ENCODE assay signal across 8 mouse cellular contexts in genomic region chr13:78196236-78196796, GRCm38 (mm10). TPM values are rescaled to one million over a fixed set of nuclear protein-coding genes. Genes with fewer than 3 reads are reported as not detected.
DNase-seq lines count a peak whose midpoint lies in the region; ATAC-seq lines count a peak whose summit lies in the region.

No protein-coding gene starts in this region.

- WGBS in hindbrain, embryonic 12.5 days = 5% methylated on average over 7 of the region's 7 CpGs
- 17% methylated on average over 7 of the region's 7 CpGs for WGBS in neural tube, embryonic 15.5 days

- peaks cover 16% of the 10 kb centered on the region for H3K4me1 ChIP-seq in hindbrain, embryonic 12.5 days
- peaks cover 30% of the 10 kb centered on the region for H3K4me1 ChIP-seq in neural tube, embryonic 15.5 days

- peak overlapping the region; percentile 69 for H3K4me3 ChIP-seq in hindbrain, embryonic 12.5 days
- H3K4me3 ChIP-seq in neural tube, embryonic 15.5 days (replicated peaks) = peak overlapping the region; percentile 51

- H3K27me3 ChIP-seq in hindbrain, embryonic 12.5 days = no peaks in the 10 kb centered on the region
- no peaks in the 10 kb centered on the region for H3K27me3 ChIP-seq in neural tube, embryonic 15.5 days (replicated peaks)

- ATAC-seq in hindbrain, embryonic 12.5 days (ENCODE audit: low FRiP score) = no peak
- no peak for ATAC-seq in neural tube, embryonic 15.5 days (ENCODE audit: low FRiP score)

- DNase-seq in adrenal gland, adult 2 months = peak; percentile 30
- DNase-seq in adrenal gland, postnatal 14 days = no peak
- DNase-seq in left cerebral cortex, postnatal 25 days (ENCODE audit: low spot score in 2 of 2) = peak; percentile 16 to 32
- DNase-seq in left cerebral cortex, adult 9 months (ENCODE audit: low spot score in 2 of 2) = no peak
- no peak for DNase-seq in lung, postnatal 14 days
- DNase-seq in spleen, adult 18-20 months = no peak

- H3K9me3 ChIP-seq in hindbrain, embryonic 12.5 days (replicated peaks) = no peaks in the 10 kb centered on the region
- H3K9me3 ChIP-seq in neural tube, embryonic 15.5 days (replicated peaks) = no peaks in the 10 kb centered on the region

- peak overlapping the region; percentile 96 for H3K9ac ChIP-seq in hindbrain, embryonic 12.5 days
- H3K9ac ChIP-seq in neural tube, embryonic 15.5 days (replicated peaks) = peak overlapping the region; percentile 44

- intact Hi-C loops in left cerebral cortex, postnatal 25 days (cut with DNase I) = no loop called here

- H3K4me2 ChIP-seq in hindbrain, embryonic 12.5 days (replicated peaks) = peak overlapping the region; percentile 84
- peak overlapping the region; percentile 87 for H3K4me2 ChIP-seq in neural tube, embryonic 15.5 days

- H3K27ac ChIP-seq in hindbrain, embryonic 12.5 days = peak overlapping the region; percentile 94
- peak overlapping the region; percentile 38 for H3K27ac ChIP-seq in neural tube, embryonic 15.5 days (replicated peaks)

- peaks cover 14% of the 10 kb centered on the region for H3K36me3 ChIP-seq in hindbrain, embryonic 12.5 days
- no peaks in the 10 kb centered on the region for H3K36me3 ChIP-seq in neural tube, embryonic 15.5 days

RNA-seq across cellular contexts. Expression of gene Nr2f1, which starts 3.2 kb away (rescaled TPM):
- total RNA-seq in adrenal gland, adult 2 months (2021) = 10 to 100 TPM; 18.2 to 22.7 TPM
- polyA plus RNA-seq in adrenal gland, adult 2 months (2012; rRNA removed) = 97.9 and 105 TPM in 2 replicates
- total RNA-seq in adrenal gland, postnatal 14 days (2021) = 19.6 and 22.0 TPM in 2 replicates
- total RNA-seq in left cerebral cortex, postnatal 25 days (2021) = 100 to 1,000 TPM; 114 to 122 TPM
- polyA plus RNA-seq in hindbrain, embryonic 12.5 days (2016; fragmentation: Nextera tagmentation; extraction: Ambion mirVana) = 64.7 and 88.3 TPM in 2 replicates
- polyA plus RNA-seq in neural tube, embryonic 15.5 days (2015; fragmentation: Nextera tagmentation; extraction: Ambion mirVana) = 30.3 and 37.8 TPM in 2 replicates

Comparison
In these comparisons a context has a peak if more than half of its experiments do, and no peak if none do; other contexts are left out.
1. DNase-seq: peak in adrenal gland, adult 2 months (single experiment) and left cerebral cortex, postnatal 25 days (2 of 2); none in adrenal gland, postnatal 14 days (single experiment), left cerebral cortex, adult 9 months (0 of 2), lung, postnatal 14 days (single experiment) and spleen, adult 18-20 months (0 of 2).